Mouse (Mus musculus) left cerebral cortex, adult 11 months (tissue): ENCODE results near the gene Vars.
"Not testable (repeated sequence)": the region's sequence is repeated elsewhere in the genome, so short reads cannot be mapped to it uniquely, and the experiment has no call there.

Experiments
- DNase-seq: peaks from one replicate; pipeline ENCODE4 v3.0.0; 2022; ENCODE audit warnings: low spot score

The Vars gene

GRCm38 (mm10) chr17:35024261-35024660 is 23.5 kb downstream of the Vars start:
- no peak for DNase-seq

- DNase-seq, result no peak
These were observed 24.1 kb downstream of the Vars start for GRCm38 (mm10) chr17:35024691-35025488.

GRCm38 (mm10) chr17:35026206-35026605 is 25.4 kb downstream of the Vars start:
- no peak for DNase-seq

GRCm38 (mm10) chr17:35027277-35028068 is 26.7 kb downstream of the Vars start, which contains the start of gene Sapcd1:
Gene Sapcd1, minus strand, starts transcription at chr17:35028016.
- peak; percentile 58 for DNase-seq

- no peak for DNase-seq
These were observed 27.5 kb downstream of the Vars start for GRCm38 (mm10) chr17:35028315-35028714.

- no peak for DNase-seq
These were observed 29.1 kb downstream of the Vars start for GRCm38 (mm10) chr17:35029691-35030532.

- DNase-seq, result no peak
These were observed 30.5 kb downstream of the Vars start for GRCm38 (mm10) chr17:35031272-35031671.

GRCm38 (mm10) chr17:35031880-35032279 is 31.1 kb downstream of the Vars start:
- no peak for DNase-seq

- no peak for DNase-seq
These were observed 31.6 kb downstream of the Vars start for GRCm38 (mm10) chr17:35032323-35032870.

- DNase-seq, result not testable (repeated sequence)
These were observed 32.9 kb downstream of the Vars start for GRCm38 (mm10) chr17:35033703-35034102.

- DNase-seq, result no peak
These were observed 34.1 kb downstream of the Vars start for GRCm38 (mm10) chr17:35034896-35035295.

GRCm38 (mm10) chr17:35039121-35039873 is 38.5 kb downstream of the Vars start:
- DNase-seq, result no peak

- DNase-seq, result no peak
These were observed 43.0 kb downstream of the Vars start for GRCm38 (mm10) chr17:35043794-35044193.

- DNase-seq, result no peak
These were observed 44.4 kb downstream of the Vars start for GRCm38 (mm10) chr17:35044904-35045806.

GRCm38 (mm10) chr17:35045807-35046680 is 45.3 kb downstream of the Vars start:
- no peak for DNase-seq

GRCm38 (mm10) chr17:35046681-35047455 is 46.1 kb downstream of the Vars start, which contains the start of gene Msh5:
Gene Msh5, minus strand, starts transcription at chr17:35046745.
- peak; percentile 92 for DNase-seq

GRCm38 (mm10) chr17:35047688-35048087 is 46.9 kb downstream of the Vars start:
- no peak for DNase-seq
